Mouse (Mus musculus): ENCODE data around the gene Car2. TPM values are rescaled to one million over a fixed set of nuclear protein-coding genes. Genes with fewer than 3 reads are reported as not detected.

Gene Car2
- polyA plus RNA-seq, 1 experiment from 2014 or later: 196 TPM

DNA sequence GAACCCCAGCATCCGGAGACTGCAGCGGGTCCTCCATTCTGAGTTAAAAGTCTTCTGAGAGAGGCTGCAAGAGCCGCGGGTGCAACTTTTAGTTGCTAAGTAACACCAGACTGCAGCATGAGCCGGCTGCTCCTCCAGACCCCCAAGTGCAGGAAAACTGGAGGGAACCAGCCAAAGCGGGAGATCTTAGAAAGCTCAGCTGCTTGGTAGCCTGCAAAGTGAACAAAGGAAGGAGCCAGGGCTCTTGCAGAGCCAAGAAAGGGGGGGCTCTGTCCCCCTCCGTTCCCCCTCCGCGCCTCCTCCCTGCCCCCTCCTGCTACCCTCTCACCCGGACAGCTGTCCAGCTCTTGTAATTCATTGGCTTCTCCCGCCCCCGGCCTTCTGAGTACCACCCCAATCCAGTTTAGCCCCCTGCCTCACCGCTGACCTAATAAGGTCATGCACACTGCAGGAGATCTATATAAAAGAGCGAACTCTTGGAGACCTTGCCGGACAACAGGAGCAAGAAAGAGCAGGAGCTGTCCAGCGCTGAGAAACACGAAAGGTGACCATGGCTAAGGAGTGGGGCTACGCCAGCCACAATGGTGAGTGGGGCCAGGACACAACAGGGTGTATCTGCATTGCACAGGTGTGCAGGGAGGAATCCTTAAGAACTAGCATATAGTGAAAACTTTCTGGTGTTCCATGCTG, 22.9 kb upstream of the Car2 start, which contains the start of gene Car3:
Car3 (plus strand) TSS at position 491 of the 690 bp plus-strand sequence.
- WGBS: 2% methylated on average over 18 of the region's 18 CpGs
- Histone ChIP-seq H3K27me3 (replicated peaks) (no peaks in the 10 kb centered on the region), H3K9ac (peak within 1 kb of the TSS; percentile 48), H3K4me1 (replicated peaks) (peaks cover 11% of the 10 kb centered on the region; the same call in 1 of the 2 replicates), H3K4me3 (peak within 1 kb of the TSS; percentile 47), H3K36me3 (no peaks in the 10 kb centered on the region), H3K9me3 (replicated peaks) (no peaks in the 10 kb centered on the region), H3K27ac (ENCODE audit: poor library complexity, severe bottlenecking) (no peak within 1 kb of the TSS), H3K4me2 (peak within 1 kb of the TSS; percentile 89)
- no peak for ATAC-seq (ENCODE audit: insufficient number of reproducible peaks, low FRiP score)

DNA sequence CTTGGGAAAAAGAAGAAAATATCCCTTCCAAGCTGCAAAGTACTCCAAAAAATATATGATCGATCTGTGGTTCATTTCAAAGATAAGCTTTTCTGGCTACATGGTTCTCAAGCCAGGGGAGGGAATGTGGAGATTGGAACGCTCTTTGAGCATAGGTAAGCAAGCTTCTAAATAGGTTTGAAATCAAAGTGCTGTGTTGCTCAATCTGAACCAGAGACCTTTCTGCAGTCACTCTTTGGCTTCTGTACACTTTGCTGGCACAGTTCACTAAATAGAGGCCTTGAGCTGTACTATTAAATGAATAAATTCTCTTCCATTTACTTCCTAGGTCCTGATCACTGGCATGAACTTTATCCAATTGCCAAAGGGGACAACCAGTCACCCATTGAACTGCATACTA, 22.2 kb upstream of the Car2 start:
- no peak for ATAC-seq (ENCODE audit: insufficient number of reproducible peaks, low FRiP score)
- WGBS: 75% methylated on average over 2 of the region's 2 CpGs

DNA sequence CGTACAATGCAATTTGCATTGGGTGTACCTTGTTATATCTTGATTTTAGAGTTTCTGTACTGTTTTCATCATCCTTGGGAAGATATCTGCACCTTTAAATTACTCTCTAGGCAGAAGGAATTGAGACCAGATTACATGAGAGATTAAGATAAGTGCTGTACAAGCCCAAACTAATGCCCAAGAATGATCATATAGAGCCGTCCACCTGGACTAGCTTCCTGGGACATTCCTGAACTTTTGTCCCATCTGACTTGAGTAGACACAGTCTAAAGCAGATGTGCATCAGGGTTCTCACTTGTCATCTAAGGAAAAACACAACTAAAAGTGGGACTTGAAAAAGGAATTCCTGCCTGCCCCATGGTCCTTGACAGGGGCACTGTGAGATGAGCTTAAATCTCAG, 20.1 kb upstream of the Car2 start:
- H3K36me3 ChIP-seq: no peaks in the 10 kb centered on the region
- 77% methylated on average over 2 of the region's 2 CpGs for WGBS
- H3K9ac ChIP-seq: no peak overlapping the region
- no peak for ATAC-seq (ENCODE audit: insufficient number of reproducible peaks, low FRiP score)
- peaks cover 11% of the 10 kb centered on the region; the same call in 1 of the 2 replicates for H3K4me1 ChIP-seq (replicated peaks)
- no peak overlapping the region for H3K4me3 ChIP-seq
- H3K27me3 ChIP-seq (replicated peaks): no peaks in the 10 kb centered on the region
- no peak overlapping the region for H3K27ac ChIP-seq (ENCODE audit: poor library complexity, severe bottlenecking)
- no peaks in the 10 kb centered on the region for H3K9me3 ChIP-seq (replicated peaks)
- no peak overlapping the region for H3K4me2 ChIP-seq

More for the DNA sequence above, 22.2 kb upstream of the Car2 start:
- H3K4me1 ChIP-seq (replicated peaks): peaks cover 11% of the 10 kb centered on the region; the same call in 1 of the 2 replicates
- no peak overlapping the region for H3K4me3 ChIP-seq
- no peak overlapping the region for H3K27ac ChIP-seq (ENCODE audit: poor library complexity, severe bottlenecking)
- no peaks in the 10 kb centered on the region for H3K9me3 ChIP-seq (replicated peaks)
- H3K27me3 ChIP-seq (replicated peaks): no peaks in the 10 kb centered on the region
- H3K9ac ChIP-seq: no peak overlapping the region
- H3K36me3 ChIP-seq: no peaks in the 10 kb centered on the region
- H3K4me2 ChIP-seq: no peak overlapping the region

DNA sequence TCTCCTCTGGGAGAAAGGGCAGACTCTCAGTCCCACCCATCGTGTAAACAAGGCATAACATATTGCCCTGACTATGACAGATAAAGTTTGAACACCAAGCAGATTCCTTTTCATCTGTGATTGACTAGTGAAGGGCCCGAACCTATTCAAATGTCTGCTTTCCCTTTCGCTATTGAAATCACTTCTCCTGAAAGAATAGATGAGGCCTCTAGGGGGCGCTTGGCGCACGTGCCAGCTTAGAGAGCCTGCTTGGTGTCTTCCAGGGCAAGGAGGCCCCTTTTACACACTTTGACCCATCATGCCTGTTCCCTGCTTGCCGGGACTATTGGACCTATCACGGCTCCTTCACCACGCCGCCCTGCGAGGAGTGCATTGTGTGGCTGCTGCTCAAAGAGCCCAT, 16.3 kb upstream of the Car2 start:
- H3K4me1 ChIP-seq (replicated peaks): no peaks in the 10 kb centered on the region
- 31% methylated on average over 11 of the region's 11 CpGs for WGBS
- H3K36me3 ChIP-seq: no peaks in the 10 kb centered on the region
- no peaks in the 10 kb centered on the region for H3K27me3 ChIP-seq (replicated peaks)
- ATAC-seq (ENCODE audit: insufficient number of reproducible peaks, low FRiP score): no peak
- no peak overlapping the region for H3K4me3 ChIP-seq
- no peaks in the 10 kb centered on the region for H3K9me3 ChIP-seq (replicated peaks)
- no peak overlapping the region for H3K9ac ChIP-seq
- H3K4me2 ChIP-seq: peak overlapping the region; percentile 50
- no peak overlapping the region for H3K27ac ChIP-seq (ENCODE audit: poor library complexity, severe bottlenecking)

DNA sequence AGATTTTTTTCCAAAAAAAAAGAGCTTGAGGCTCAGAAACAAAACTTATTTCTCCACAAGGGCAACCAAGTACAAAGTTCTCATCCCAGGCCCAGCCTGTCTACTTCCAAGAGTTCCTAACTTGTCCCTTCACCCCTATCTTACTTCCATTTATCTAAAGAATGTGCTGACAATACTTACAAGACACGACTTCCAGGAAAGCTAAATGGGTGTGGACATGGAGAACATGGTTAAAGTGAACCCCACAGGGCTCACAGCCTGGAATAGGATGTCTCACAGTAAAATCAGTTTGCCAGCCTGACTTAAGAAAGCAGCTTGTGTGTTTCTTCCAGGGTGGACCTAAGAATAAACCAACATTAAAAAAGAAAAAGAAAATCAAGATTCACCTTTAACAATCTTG, 15.5 kb upstream of the Car2 start:
- no peak overlapping the region for H3K4me3 ChIP-seq
- no peak overlapping the region for H3K4me2 ChIP-seq
- H3K4me1 ChIP-seq (replicated peaks): no peaks in the 10 kb centered on the region
- ATAC-seq (ENCODE audit: insufficient number of reproducible peaks, low FRiP score): no peak
- no peak overlapping the region for H3K27ac ChIP-seq (ENCODE audit: poor library complexity, severe bottlenecking)
- 10% methylated on average over 1 of the region's 1 CpGs for WGBS
- H3K9me3 ChIP-seq (replicated peaks): no peaks in the 10 kb centered on the region
- H3K36me3 ChIP-seq: no peaks in the 10 kb centered on the region
- no peaks in the 10 kb centered on the region for H3K27me3 ChIP-seq (replicated peaks)
- H3K9ac ChIP-seq: no peak overlapping the region

DNA sequence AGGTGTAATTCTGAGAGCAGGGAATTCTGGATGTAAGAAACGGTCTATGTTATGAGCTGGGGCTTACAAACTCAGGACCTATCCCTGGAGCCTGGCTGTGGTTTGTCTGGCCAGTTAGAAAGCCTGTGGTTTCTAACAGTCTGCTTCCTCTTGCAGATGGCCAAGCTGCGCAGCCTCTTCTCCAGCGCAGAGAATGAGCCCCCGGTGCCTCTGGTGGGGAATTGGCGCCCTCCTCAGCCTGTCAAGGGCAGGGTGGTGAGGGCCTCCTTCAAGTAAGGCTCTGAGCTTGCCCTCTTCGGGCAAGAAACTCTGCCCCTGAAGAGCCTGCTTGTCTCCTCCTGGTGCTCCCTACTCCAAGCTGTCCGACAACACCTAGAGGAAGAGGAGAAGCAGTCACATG, 14.7 kb upstream of the Car2 start:
- no peaks in the 10 kb centered on the region for H3K27me3 ChIP-seq (replicated peaks)
- 36% methylated on average over 7 of the region's 7 CpGs for WGBS
- H3K4me1 ChIP-seq (replicated peaks): no peaks in the 10 kb centered on the region
- H3K4me2 ChIP-seq: no peak overlapping the region
- H3K36me3 ChIP-seq: no peaks in the 10 kb centered on the region
- no peaks in the 10 kb centered on the region for H3K9me3 ChIP-seq (replicated peaks)
- no peak overlapping the region for H3K4me3 ChIP-seq
- no peak overlapping the region for H3K9ac ChIP-seq
- ATAC-seq (ENCODE audit: insufficient number of reproducible peaks, low FRiP score): no peak
- H3K27ac ChIP-seq (ENCODE audit: poor library complexity, severe bottlenecking): no peak overlapping the region

DNA sequence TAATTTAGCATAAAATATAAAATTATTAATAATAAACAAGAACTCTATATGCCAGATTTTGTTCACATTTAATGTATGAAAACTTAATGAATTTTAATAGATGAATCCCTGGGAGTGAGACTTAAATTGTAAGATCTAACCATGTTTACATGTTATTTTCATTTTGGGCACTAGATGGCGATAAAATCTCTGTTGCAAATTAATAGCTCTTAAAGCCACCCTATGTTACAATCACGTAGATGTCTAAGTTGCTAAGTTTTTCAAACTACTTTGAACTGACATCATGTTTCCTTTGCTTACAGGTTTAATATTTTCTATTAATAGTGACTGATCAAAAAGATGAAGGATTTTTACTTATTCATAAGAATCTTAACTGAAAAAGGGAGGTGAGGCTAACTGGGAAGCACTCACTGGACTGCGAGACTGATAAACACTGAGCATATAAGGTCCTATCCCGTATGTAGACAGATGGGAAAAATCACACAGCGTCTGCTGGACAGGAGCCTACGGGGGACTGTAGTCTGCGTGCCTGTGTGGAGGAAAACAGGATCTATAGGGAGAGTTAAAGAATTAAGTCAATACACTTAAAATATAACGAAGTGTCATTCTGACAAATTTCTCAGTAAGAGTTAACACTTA, 11.6 kb upstream of the Car2 start:
- ATAC-seq (ENCODE audit: insufficient number of reproducible peaks, low FRiP score): no peak
- WGBS: 31% methylated on average over 8 of the region's 8 CpGs

DNA sequence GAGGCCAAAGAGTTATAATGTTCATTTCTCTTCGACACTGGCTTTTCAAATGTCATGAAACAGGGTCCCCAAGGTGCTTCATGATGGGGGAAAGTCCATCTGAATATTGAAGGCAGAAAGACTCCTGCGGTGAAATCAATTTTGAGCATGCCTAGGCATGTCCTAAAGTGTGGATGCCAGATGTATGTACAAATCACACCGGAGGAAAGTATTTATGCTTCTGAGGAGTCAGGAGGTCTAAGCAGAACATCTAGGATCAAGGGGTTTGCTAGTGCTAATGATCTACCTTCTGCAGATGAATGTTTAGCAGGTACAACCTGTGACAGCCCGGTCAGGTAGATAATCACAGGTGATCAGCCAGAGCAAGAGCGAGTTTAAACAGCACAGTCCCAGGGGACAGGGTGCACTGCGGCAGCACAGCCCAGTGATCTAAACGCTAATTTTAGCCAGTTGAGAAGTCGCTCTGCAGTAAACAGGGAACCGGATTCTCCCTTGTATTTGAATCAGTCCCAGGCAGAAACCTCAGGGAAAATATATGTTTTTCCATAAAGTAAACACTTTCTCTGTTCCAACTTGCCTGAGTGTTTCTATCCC, 9.7 kb upstream of the Car2 start:
- no peaks in the 10 kb centered on the region for H3K9me3 ChIP-seq (replicated peaks)
- no peak overlapping the region for H3K4me2 ChIP-seq
- no peak overlapping the region for H3K4me3 ChIP-seq
- H3K27ac ChIP-seq (ENCODE audit: poor library complexity, severe bottlenecking): 0 out of 2 replicates have a peak overlapping the region, but pooled peaks have one; percentile 22
- 0 out of 2 replicates have a peak, but pooled peaks cover 9% of the 10 kb centered on the region for H3K4me1 ChIP-seq (replicated peaks)
- 59% methylated on average over 9 of the region's 9 CpGs for WGBS
- H3K36me3 ChIP-seq: no peaks in the 10 kb centered on the region
- ATAC-seq (ENCODE audit: insufficient number of reproducible peaks, low FRiP score): no peak
- no peaks in the 10 kb centered on the region for H3K27me3 ChIP-seq (replicated peaks)
- H3K9ac ChIP-seq: no peak overlapping the region

More for the DNA sequence above, 11.6 kb upstream of the Car2 start:
- no peaks in the 10 kb centered on the region for H3K9me3 ChIP-seq (replicated peaks)
- H3K36me3 ChIP-seq: no peaks in the 10 kb centered on the region
- H3K4me1 ChIP-seq (replicated peaks): 0 out of 2 replicates have a peak, but pooled peaks cover 5% of the 10 kb centered on the region
- H3K4me2 ChIP-seq: no peak overlapping the region
- no peaks in the 10 kb centered on the region for H3K27me3 ChIP-seq (replicated peaks)
- H3K4me3 ChIP-seq: no peak overlapping the region
- H3K9ac ChIP-seq: no peak overlapping the region
- H3K27ac ChIP-seq (ENCODE audit: poor library complexity, severe bottlenecking): no peak overlapping the region

DNA sequence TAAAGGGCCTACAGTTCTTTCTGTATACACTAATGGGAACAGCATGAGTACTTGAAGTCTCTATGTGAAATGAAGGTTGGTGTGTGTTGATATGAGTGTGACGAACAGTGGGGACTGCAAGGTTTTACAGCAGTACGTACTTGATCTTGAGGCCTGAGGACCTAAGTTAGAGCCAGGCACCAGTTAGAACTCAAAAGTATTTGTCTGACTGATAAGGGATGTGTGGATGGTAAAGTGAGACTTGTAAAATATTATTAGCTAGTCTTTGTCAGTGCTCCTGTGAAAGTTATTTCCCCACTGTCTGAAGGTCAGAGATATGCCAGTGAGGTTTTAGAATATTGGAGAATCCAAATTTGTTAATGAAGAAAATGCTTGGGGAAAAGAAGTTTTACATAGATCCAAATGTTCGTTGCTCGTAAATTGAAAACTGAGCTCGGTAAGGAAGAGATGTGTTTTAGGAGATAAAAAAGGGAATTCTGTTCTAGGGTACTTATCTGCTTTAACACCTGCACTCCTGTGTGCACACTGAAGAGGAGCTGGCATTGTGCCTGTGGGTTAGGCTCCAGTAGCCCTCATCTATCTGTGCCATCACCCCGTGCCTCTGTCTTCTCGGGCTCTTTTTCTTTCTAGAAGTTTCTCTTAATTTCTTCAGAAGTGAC, 8.7 kb upstream of the Car2 start:
- WGBS: 45% methylated on average over 7 of the region's 7 CpGs
- peak; percentile 77 for ATAC-seq (ENCODE audit: insufficient number of reproducible peaks, low FRiP score)

DNA sequence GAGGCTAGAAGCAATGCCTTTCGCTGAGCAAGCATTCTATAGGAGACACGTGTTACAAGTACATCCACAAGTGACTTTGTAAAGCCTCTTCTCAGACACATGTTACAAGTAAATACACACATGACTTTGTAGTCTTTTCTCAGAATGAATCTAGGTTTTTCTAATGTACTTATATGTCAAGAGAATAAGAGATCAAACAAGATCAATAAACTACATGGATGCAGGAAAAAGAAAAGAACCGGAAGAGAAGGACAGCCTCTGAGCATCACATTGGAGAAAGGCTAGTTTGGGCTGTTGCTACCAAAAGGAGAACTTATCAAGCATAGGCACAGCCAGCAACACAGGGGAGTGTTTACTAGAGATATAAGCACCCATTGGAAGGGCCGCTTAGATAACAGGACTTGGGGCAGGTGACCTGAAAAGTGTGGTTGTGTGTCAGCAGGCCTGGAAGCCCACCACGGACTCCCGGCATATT, 7.3 kb upstream of the Car2 start:
- WGBS: 57% methylated on average over 6 of the region's 6 CpGs
- no peak overlapping the region for H3K27ac ChIP-seq (ENCODE audit: poor library complexity, severe bottlenecking)
- H3K4me2 ChIP-seq: no peak overlapping the region

More for the DNA sequence above, 8.7 kb upstream of the Car2 start:
- H3K27ac ChIP-seq (ENCODE audit: poor library complexity, severe bottlenecking): peak overlapping the region; percentile 22
- H3K9ac ChIP-seq: no peak overlapping the region
- no peak overlapping the region for H3K4me2 ChIP-seq
- H3K36me3 ChIP-seq: no peaks in the 10 kb centered on the region
- 0 out of 2 replicates have a peak, but pooled peaks cover 9% of the 10 kb centered on the region for H3K4me1 ChIP-seq (replicated peaks)
- no peaks in the 10 kb centered on the region for H3K9me3 ChIP-seq (replicated peaks)
- no peaks in the 10 kb centered on the region for H3K27me3 ChIP-seq (replicated peaks)
- no peak overlapping the region for H3K4me3 ChIP-seq

DNA sequence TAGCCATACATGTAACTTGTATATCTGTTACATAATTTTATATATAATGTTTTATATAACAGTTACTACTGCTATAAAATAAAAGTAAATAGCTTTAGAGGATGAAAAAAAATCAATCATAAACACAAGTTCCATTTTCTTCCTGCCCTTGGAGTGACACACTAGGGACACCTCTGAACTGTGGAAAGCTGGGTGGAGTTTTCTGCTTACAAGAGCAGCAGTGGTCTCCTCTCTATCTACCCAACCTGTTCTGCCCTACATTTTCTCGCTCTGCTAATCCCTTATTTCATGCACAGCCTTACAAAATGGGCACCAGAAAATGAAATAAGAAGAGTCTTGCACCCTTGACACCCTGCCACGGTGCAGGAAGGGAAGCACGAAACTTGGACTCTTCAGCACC, 6.8 kb upstream of the Car2 start:
- Histone ChIP-seq H3K4me1 (replicated peaks) (0 out of 2 replicates have a peak, but pooled peaks cover 9% of the 10 kb centered on the region), H3K4me3 (no peak overlapping the region), H3K27ac (ENCODE audit: poor library complexity, severe bottlenecking) (no peak overlapping the region), H3K27me3 (replicated peaks) (no peaks in the 10 kb centered on the region), H3K36me3 (no peaks in the 10 kb centered on the region), H3K9ac (no peak overlapping the region), H3K9me3 (replicated peaks) (no peaks in the 10 kb centered on the region), H3K4me2 (no peak overlapping the region)
- ATAC-seq (ENCODE audit: insufficient number of reproducible peaks, low FRiP score): no peak
- 63% methylated on average over 3 of the region's 3 CpGs for WGBS

More for the DNA sequence above, 7.3 kb upstream of the Car2 start:
- H3K4me3 ChIP-seq: no peak overlapping the region
- H3K36me3 ChIP-seq: no peaks in the 10 kb centered on the region
- H3K9me3 ChIP-seq (replicated peaks): no peaks in the 10 kb centered on the region
- ATAC-seq (ENCODE audit: insufficient number of reproducible peaks, low FRiP score): peak; percentile 88
- H3K9ac ChIP-seq: no peak overlapping the region
- H3K27me3 ChIP-seq (replicated peaks): no peaks in the 10 kb centered on the region
- 0 out of 2 replicates have a peak, but pooled peaks cover 9% of the 10 kb centered on the region for H3K4me1 ChIP-seq (replicated peaks)
